Mouse (Mus musculus) ES-CJ7 (cell line): Measurements from ENCODE around the gene Gm12355.
"Not testable (repeated sequence)": the region's sequence is repeated elsewhere in the genome, so short reads cannot be mapped to it uniquely, and the experiment has no call there.

ENCODE experiments used
- DNase-seq: peaks from one replicate; pipeline ENCODE4 v3.0.0; 2011; ENCODE audit warnings: low read depth, low spot score

The Gm12355 gene

GRCm38 (mm10) chr11:98625611-98626410, at the start of gene Gm12355, which contains the start of gene Gsdma3:
TSS of gene Gm12355 (minus strand) at chr11:98625661.
TSS of gene Gsdma3 (plus strand) at chr11:98626360.
- no peak for DNase-seq

- DNase-seq = peak; percentile 69
Observed at GRCm38 (mm10) chr11:98673136-98673535, 47.7 kb upstream of the Gm12355 start.

DNA sequence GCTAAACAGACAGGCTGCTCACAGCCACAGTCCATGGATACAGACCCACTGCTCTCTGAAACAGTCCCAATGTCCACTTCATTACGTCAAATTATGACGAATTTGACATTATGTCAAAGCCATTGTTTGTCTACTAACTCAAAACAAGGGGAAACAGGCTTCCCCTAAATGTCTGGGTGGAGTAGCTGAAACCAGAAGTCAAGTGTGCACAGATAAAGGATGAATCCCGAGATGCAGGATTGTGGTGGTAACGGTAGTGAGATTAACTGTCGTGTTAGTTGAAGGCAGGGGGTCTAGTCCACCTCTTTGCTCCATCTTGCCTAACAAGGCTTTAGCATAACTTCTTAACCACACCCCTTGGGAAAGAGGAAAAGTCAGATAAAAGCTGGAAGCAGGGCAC, 47.0 kb upstream of the Gm12355 start:
- DNase-seq = no peak

GRCm38 (mm10) chr11:98671857-98672256, 46.4 kb upstream of the Gm12355 start:
- DNase-seq = no peak

DNA sequence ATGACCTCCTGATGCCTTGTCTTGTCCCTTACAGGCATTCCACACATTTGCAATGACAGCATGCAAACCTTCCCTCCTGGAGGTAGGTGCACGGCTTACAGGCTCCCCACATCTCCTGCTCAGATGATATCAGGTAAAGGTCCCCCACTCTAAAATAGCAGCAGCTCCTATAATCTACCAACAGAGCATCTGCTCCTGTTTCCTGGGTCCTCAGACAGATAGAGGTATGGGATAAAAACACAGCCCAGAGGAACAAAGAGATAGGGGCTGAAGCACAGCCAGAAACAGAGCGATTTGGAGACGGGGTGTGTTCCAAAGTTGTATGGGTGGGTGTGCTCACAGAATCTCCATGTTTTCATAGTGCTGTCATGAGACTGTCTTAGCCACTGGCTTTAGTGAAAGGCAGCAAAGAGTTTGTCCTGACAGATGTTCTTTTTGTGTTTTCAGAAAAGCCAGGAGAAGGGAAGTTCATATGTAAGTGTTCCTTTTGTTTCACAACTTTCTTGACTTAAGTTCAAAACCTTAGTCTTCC, 45.9 kb upstream of the Gm12355 start:
- DNase-seq = no peak

DNA sequence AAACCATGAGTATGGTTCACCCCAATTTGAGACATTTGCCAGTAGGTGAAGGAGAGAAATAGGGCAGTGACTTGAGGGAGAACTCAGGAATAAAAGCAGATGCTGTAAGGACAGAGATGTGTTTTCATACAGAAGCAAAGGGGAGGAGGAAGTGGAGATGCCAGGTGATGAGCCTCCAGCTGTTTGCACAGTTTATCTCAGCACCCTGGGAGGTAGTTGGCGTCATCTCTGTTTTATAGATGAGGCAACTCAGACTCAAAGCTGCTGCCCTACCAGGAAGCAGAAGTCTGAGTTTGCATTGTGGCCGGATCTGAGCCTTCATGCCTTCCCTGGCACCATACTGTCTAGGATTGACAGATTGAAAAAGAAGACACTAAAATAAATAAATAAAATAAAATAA, 43.5 kb upstream of the Gm12355 start:
- no peak for DNase-seq

- DNase-seq = no peak
Observed at GRCm38 (mm10) chr11:98664091-98664490, 38.6 kb upstream of the Gm12355 start, which contains the start of gene Gsdma. TSS of gene Gsdma (plus strand) at chr11:98664351.

DNA sequence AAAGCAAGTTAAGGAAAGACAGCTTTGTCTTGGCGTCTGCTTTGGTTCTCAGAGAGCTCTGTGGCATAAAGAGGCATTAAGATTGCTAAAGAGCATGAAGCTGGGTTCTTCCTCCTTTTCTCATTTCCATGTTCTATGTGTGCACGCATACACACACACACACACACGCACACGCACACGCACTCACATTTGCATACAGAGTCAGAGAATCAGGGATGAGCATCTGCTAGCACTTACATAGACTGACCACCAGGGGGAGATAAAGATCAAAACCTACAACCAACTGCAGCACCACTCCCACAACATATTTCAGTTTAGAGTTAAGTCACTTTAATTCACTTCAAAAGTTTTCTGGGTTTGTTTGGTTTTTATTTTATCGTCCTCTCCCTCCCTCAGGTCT, 35.1 kb upstream of the Gm12355 start:
- DNase-seq = peak; percentile 77

- DNase-seq = peak; percentile 73
Observed at GRCm38 (mm10) chr11:98655076-98655475, 29.6 kb upstream of the Gm12355 start.

GRCm38 (mm10) chr11:98646459-98646858, 21.0 kb upstream of the Gm12355 start, which contains the start of gene Gsdma2:
TSS of gene Gsdma2 (plus strand) at chr11:98646759.
- no peak for DNase-seq

GRCm38 (mm10) chr11:98645946-98646345, 20.5 kb upstream of the Gm12355 start:
- DNase-seq = no peak

- no peak for DNase-seq
Observed at GRCm38 (mm10) chr11:98644757-98645156, 19.3 kb upstream of the Gm12355 start.

GRCm38 (mm10) chr11:98640091-98640490, 14.6 kb upstream of the Gm12355 start:
- DNase-seq = no peak

- no peak for DNase-seq
Observed at GRCm38 (mm10) chr11:98637501-98637900, 12.0 kb upstream of the Gm12355 start.

DNA sequence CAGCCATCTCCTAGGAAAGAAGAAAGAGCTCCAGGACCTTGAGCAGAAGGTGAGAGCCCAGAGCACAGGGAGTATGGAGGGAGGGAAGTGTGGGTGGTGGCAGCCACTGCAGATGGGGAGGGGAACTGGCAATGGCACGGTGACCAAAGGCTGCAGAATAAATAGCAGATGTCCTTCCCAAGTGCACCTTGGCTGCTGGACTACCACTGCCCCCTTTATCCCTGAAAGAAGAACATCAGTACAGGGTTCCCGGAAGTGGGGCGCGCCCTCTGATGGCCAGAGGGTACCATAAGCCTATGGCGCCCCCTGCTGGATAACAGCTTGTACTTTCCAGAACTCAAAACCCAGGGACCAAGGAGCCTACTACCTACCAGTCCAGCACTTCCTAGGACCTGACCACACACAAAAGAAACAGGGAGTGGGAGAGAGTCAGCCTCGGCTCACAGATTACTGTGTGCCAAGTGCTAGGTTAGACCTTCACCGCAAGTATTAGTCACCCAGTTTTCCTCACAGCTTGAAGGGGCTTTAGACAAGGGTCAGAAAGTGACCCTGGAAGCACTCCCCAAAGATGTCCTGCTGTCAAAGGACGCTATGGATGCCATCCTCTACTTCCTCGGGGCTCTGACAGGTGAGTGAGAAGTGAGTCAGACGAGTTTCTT, 10.0 kb upstream of the Gm12355 start:
- DNase-seq = peak; percentile 25

DNA sequence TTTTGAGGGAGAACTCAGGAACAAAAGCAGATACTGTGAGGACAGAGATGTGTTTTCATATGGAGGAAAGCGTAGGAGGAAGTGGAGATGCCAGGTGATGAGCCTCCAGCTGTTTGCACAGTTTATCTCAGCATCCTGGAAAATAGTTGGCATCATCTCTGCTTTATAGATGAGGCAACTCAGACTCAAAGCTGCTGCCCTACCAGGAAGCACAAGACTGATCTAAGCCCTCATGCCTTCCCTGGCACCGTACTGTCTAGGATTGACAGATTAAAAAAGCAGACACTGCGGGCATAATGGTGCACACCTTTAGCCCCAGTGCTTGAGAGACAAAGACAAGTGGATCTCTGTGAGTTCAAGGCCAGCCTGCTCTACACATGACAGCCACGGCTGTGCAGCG, 5.2 kb upstream of the Gm12355 start:
- DNase-seq = no peak

GRCm38 (mm10) chr11:98628706-98629105, 3.2 kb upstream of the Gm12355 start:
- no peak for DNase-seq

DNA sequence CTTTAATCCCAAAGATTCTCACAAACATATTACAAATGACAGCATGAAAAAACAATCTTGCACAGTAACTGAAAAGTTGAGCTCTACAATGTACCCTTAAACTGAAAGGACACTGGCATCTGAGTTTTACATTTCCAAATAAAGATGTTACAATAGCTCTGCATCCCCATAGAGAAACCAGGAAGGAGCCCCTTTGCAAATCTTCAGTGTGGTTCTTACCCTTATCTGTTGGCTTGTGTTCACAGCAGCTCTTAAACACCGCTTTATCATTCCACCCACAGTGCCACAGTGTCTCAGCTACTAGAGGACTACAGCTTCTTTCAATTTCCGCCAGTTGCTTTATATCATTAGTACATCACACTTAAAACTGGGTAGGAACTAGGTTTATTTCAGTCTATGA, 1.1 kb downstream of the Gm12355 start:
- not testable (repeated sequence) for DNase-seq

DNA sequence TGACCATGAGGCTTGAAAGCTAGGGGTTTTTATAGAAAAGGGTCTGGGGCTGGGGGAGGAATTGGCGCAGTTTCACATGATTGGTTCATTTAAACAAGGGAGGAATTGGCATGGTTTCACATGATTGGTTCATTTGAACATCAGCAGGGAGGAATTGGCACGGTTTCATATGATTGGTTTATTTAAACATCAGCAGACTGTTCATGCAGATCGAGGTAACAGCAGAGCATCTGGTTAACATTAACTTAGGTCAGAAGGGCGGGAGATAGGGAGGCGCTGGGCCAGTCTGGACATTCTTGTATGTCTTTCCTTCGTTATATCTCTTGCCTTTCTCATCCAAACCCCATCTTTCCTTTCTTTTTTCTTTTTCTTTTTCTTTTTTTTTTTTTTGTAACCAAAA, 1.5 kb downstream of the Gm12355 start:
- not testable (repeated sequence) for DNase-seq

DNA sequence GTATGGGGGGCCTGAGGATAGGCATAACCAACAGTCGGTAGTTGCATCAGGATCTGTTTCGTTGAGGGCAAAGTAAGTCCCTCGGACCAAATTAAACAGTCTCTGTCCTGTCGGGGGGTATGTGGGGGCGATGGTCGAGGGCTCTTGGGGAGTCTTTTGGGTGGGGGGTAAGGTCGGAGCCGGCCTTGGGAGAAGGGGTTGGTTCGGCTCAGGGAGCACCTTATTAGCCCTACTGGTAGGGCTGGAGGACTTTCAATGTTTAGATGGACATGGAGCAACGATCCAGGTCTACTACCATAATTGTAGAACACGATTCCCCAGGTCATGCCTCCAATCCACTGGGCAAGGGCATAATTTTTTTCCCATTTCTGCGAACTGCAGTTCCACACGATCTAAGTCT, 4.7 kb downstream of the Gm12355 start:
- no peak for DNase-seq

DNA sequence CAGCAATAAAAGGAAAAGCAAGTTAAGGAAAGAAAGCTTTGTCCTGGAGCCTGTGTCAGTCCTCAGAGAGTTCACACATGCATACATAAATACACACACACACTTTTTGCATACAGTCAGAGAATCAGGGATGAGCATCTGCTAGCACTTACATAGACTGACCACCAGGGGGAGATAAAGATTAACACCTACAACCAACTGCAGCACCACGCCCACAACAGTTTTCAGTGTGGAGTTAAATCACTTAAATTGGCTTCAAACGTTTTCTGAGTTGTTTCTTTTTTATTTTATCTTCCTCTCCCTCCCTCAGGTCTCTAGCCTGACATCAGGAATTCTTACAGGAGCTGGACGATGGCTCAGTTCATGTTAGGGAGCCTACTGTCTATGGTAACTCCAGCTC, 18.7 kb downstream of the Gm12355 start:
- peak; percentile 77 for DNase-seq

GRCm38 (mm10) chr11:98604911-98605310, 20.6 kb downstream of the Gm12355 start:
- not testable (repeated sequence) for DNase-seq

- peak; percentile 38 for DNase-seq
Observed at GRCm38 (mm10) chr11:98603953-98604352, 21.5 kb downstream of the Gm12355 start.
